Mouse (Mus musculus) lung, postnatal 0 days (tissue): ENCODE results near the gene Zfp408.

ENCODE experiments used
- CTCF ChIP-seq: IDR thresholded peaks from 2 replicates; pipeline ENCODE4 v1.5.1; 2016; ENCODE audit warnings: antibody characterized with exemption, mild to moderate bottlenecking
- EP300 ChIP-seq: IDR thresholded peaks from 2 replicates; pipeline ENCODE4 v1.6.1; 2016; ENCODE audit warnings: antibody characterized with exemption, mild to moderate bottlenecking, control low read depth

DNA sequence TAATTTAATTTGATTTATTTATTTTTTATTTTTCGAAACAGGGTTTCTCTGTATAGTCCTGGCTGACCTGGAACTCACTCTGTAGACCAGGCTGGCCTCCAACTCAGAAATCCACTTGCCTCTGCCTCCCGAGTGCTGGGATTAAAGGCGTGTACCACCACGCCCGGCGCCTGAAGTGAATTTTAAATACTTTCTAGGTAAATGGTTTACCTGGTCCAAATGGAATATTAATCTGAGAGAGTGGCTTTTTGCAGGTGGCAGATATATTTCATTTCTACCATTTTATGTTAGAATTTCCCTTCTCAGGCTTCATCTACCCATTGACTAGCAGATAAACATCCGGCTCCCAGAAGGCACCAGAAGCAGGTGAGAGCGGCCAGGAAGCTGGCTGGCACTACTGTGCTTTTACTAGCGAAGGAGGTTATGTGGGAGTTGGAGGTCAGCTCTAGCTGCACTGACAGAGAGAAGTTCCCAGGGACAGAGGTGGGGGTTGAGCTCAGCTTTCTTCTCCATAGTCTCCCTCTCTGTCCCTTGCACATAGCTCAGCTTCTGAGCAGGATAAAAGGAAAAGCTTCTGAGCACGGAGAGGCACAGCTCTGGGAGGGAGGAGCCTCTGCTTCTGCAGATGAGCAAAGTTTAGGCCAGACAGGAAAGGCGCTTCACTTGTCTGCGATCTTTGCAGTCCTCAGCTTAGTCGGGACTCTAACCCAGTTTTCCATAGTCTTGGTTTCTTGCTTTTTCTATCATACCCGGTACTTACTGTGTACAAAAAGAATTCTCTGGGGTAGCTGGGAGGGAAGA, 2.1 kb upstream of the Zfp408 start:
- TF ChIP-seq CTCF (no peak), EP300 (no peak)
